Mouse (Mus musculus) cerebellum, adult 2 months (tissue): ENCODE data around the gene Olfr376.

Experiments used
- CTCF ChIP-seq: fragments of 200-500 bp; IDR thresholded peaks from 2 replicates; pipeline ENCODE4 v1.5.1; 2011; ENCODE audit warnings: low read depth, mild to moderate bottlenecking, control low read depth, low read length, moderate library complexity, borderline replicate concordance; ENCODE audit not compliant: insufficient read depth
- POLR2A ChIP-seq: fragments of 200-500 bp; IDR thresholded peaks from 2 replicates; pipeline ENCODE4 v1.6.1; 2011; ENCODE audit warnings: low read length, control low read depth, borderline replicate concordance; ENCODE audit not compliant: insufficient read depth

DNA sequence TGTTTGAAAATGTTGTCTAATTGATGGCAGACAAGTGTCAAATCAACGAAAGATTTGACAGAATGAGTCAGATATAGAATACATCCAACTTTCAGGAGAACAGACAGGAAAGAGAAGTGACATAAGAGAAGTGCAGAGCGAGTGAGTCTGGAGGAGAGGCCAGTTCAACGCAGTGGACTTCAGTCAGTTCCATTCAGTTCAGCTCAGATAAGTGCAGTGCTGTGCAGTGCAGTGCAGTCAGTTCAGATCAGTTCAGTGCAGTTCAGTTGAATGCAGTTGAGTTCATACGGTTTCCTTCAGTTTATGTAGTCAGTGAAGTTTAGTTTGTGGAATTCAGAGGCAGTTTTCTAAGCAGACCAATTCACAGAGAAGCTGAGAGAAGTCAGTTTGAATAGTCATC, 34.1 kb upstream of the Olfr376 start:
- TF ChIP-seq CTCF (no peak), POLR2A (no peak)
